Mouse (Mus musculus): ENCODE results near the gene Higd1a. TPM values are rescaled to one million over a fixed set of nuclear protein-coding genes. Genes with fewer than 3 reads are reported as not detected.

Higd1a gene
- polyA plus RNA-seq, 1 experiment from 2014 or later = 243 TPM

DNA sequence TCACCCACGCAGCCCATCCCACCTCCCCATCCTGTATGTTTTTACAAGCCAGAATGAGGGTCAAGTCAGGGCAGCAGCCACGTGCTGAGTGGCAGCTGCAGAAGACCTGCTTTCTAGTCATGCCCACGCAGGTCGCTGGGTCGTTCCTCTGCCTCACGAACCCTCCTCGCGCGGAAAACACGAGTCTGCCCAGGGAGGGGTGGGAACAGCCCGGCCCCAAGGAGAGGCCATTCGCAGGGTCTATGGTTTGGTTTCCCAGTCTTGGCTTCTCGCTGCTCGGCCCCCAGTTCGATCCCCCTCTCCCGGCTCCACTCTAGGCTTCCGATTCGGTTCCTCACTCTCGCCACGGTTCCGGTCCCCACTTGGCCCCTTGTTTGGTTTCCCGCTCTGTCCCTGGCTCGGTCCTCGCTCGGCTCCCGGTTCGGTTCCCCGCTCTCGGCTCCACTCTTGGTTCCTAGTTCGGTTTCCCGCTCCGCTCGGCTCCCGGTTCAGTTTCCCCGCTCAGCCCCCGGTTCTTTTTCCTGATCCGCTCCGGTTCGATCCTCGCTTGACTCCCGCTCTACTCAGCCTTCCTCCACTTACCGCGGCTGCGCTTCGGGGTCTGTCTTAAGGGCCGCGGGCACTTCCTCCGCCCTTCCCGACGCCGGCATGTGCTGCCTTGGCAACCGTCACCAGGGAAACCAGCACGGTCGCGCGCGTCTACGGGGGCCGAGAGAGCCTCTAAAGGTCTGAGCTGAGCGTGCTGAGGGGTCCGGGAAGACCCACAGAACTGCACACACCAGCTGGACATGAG lies 19.1 kb downstream of the Higd1a start, which contains the start of gene Ccdc13:
TSS of gene Ccdc13 (minus strand) at position 633 of the 793 bp plus-strand sequence.
- peak; percentile 58; the same call in 1 of the 2 replicates for ATAC-seq (replicated peaks; ENCODE audit: insufficient number of reproducible peaks, low FRiP score, low TSS enrichment)
- Histone ChIP-seq H3K27me3 (ENCODE audit: control insufficient read depth, insufficient read depth, low read length) (no peaks in the 10 kb centered on the region), H3K27ac (ENCODE audit: low read depth, low read length) (no peak within 1 kb of the TSS), H3K9ac (ENCODE audit: low read depth, low read length) (peak within 1 kb of the TSS; percentile 39), H3K4me3 (ENCODE audit: low read depth, low read length) (peak within 1 kb of the TSS; percentile 44), H3K9me3 (replicated peaks; ENCODE audit: control insufficient read depth, low read length) (0 out of 2 replicates have a peak, but pooled peaks cover 2% of the 10 kb centered on the region), H3K36me3 (ENCODE audit: control insufficient read depth, insufficient read depth, low read length) (no peaks in the 10 kb centered on the region), H3K4me1 (ENCODE audit: control insufficient read depth, insufficient read depth, low read length) (peaks cover 3% of the 10 kb centered on the region; the same call in 1 of the 2 replicates), H3K4me2 (peak within 1 kb of the TSS; percentile 74)
- 6% methylated on average over 61 of the region's 61 CpGs for WGBS (ENCODE audit: insufficient replicate concordance)

GRCm38 (mm10) chr9:121838008-121838407 lies 20.2 kb downstream of the Higd1a start:
- no peak overlapping the region for H3K4me3 ChIP-seq (ENCODE audit: low read depth, low read length)
- H3K4me1 ChIP-seq (ENCODE audit: control insufficient read depth, insufficient read depth, low read length) = peaks cover 3% of the 10 kb centered on the region; the same call in 1 of the 2 replicates
- H3K27ac ChIP-seq (ENCODE audit: low read depth, low read length) = no peak overlapping the region
- no peak overlapping the region for H3K4me2 ChIP-seq
- ATAC-seq (replicated peaks; ENCODE audit: insufficient number of reproducible peaks, low FRiP score, low TSS enrichment) = no peak
- H3K9ac ChIP-seq (ENCODE audit: low read depth, low read length) = no peak overlapping the region
- no peaks in the 10 kb centered on the region for H3K36me3 ChIP-seq (ENCODE audit: control insufficient read depth, insufficient read depth, low read length)
- 81% methylated on average over 6 of the region's 6 CpGs for WGBS (ENCODE audit: insufficient replicate concordance)
- H3K9me3 ChIP-seq (replicated peaks; ENCODE audit: control insufficient read depth, low read length) = 0 out of 2 replicates have a peak, but pooled peaks cover 2% of the 10 kb centered on the region
- no peaks in the 10 kb centered on the region for H3K27me3 ChIP-seq (ENCODE audit: control insufficient read depth, insufficient read depth, low read length)

- no peak overlapping the region for H3K27ac ChIP-seq (ENCODE audit: low read depth, low read length)
- H3K4me3 ChIP-seq (ENCODE audit: low read depth, low read length) = no peak overlapping the region
- H3K4me2 ChIP-seq = no peak overlapping the region
- WGBS (ENCODE audit: insufficient replicate concordance) = 70% methylated on average over 11 of the region's 11 CpGs
- 0 out of 2 replicates have a peak, but pooled peaks cover 2% of the 10 kb centered on the region for H3K9me3 ChIP-seq (replicated peaks; ENCODE audit: control insufficient read depth, low read length)
- peaks cover under 1% of the 10 kb centered on the region; the same call in 1 of the 2 replicates for H3K4me1 ChIP-seq (ENCODE audit: control insufficient read depth, insufficient read depth, low read length)
- H3K27me3 ChIP-seq (ENCODE audit: control insufficient read depth, insufficient read depth, low read length) = no peaks in the 10 kb centered on the region
- no peaks in the 10 kb centered on the region for H3K36me3 ChIP-seq (ENCODE audit: control insufficient read depth, insufficient read depth, low read length)
- no peak for ATAC-seq (replicated peaks; ENCODE audit: insufficient number of reproducible peaks, low FRiP score, low TSS enrichment)
- H3K9ac ChIP-seq (ENCODE audit: low read depth, low read length) = no peak overlapping the region
Observed at GRCm38 (mm10) chr9:121833825-121834224, 24.3 kb downstream of the Higd1a start.

DNA sequence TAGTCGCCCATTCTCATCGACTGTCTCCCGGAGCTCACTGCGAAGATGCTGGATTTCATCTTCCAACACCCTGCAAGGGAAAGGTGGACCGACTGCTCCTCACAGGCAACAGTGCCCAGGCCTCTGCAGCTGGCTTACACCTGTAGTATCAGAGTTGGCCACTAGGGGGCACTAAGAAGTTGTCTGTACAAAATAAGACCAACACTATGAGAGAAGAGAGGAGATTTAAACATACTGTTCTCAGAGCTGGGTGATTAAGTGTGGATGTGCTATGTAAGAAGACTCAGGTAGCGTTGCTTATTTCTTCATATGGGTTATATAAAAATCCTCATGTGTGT lies 27.2 kb downstream of the Higd1a start:
- H3K9ac ChIP-seq (ENCODE audit: low read depth, low read length) = no peak overlapping the region
- no peaks in the 10 kb centered on the region for H3K27me3 ChIP-seq (ENCODE audit: control insufficient read depth, insufficient read depth, low read length)
- no peaks in the 10 kb centered on the region for H3K4me1 ChIP-seq (ENCODE audit: control insufficient read depth, insufficient read depth, low read length)
- 0 out of 2 replicates have a peak, but pooled peaks cover 2% of the 10 kb centered on the region for H3K9me3 ChIP-seq (replicated peaks; ENCODE audit: control insufficient read depth, low read length)
- H3K4me2 ChIP-seq = no peak overlapping the region
- no peak overlapping the region for H3K4me3 ChIP-seq (ENCODE audit: low read depth, low read length)
- 30% methylated on average over 6 of the region's 6 CpGs for WGBS (ENCODE audit: insufficient replicate concordance)
- no peak overlapping the region for H3K27ac ChIP-seq (ENCODE audit: low read depth, low read length)
- no peaks in the 10 kb centered on the region for H3K36me3 ChIP-seq (ENCODE audit: control insufficient read depth, insufficient read depth, low read length)
- ATAC-seq (replicated peaks; ENCODE audit: insufficient number of reproducible peaks, low FRiP score, low TSS enrichment) = no peak

- no peak overlapping the region for H3K27ac ChIP-seq (ENCODE audit: low read depth, low read length)
- H3K9me3 ChIP-seq (replicated peaks; ENCODE audit: control insufficient read depth, low read length) = no peaks in the 10 kb centered on the region
- WGBS (ENCODE audit: insufficient replicate concordance) = 67% methylated on average over 6 of the region's 6 CpGs
- H3K4me3 ChIP-seq (ENCODE audit: low read depth, low read length) = no peak overlapping the region
- no peak overlapping the region for H3K9ac ChIP-seq (ENCODE audit: low read depth, low read length)
- ATAC-seq (replicated peaks; ENCODE audit: insufficient number of reproducible peaks, low FRiP score, low TSS enrichment) = no peak
- H3K36me3 ChIP-seq (ENCODE audit: control insufficient read depth, insufficient read depth, low read length) = no peaks in the 10 kb centered on the region
- H3K27me3 ChIP-seq (ENCODE audit: control insufficient read depth, insufficient read depth, low read length) = no peaks in the 10 kb centered on the region
- no peaks in the 10 kb centered on the region for H3K4me1 ChIP-seq (ENCODE audit: control insufficient read depth, insufficient read depth, low read length)
- H3K4me2 ChIP-seq = no peak overlapping the region
Observed at GRCm38 (mm10) chr9:121830243-121830955, 27.8 kb downstream of the Higd1a start.

GRCm38 (mm10) chr9:121829270-121829992 lies 28.7 kb downstream of the Higd1a start:
- H3K4me3 ChIP-seq (ENCODE audit: low read depth, low read length) = no peak overlapping the region
- H3K36me3 ChIP-seq (ENCODE audit: control insufficient read depth, insufficient read depth, low read length) = no peaks in the 10 kb centered on the region
- H3K27me3 ChIP-seq (ENCODE audit: control insufficient read depth, insufficient read depth, low read length) = no peaks in the 10 kb centered on the region
- H3K9me3 ChIP-seq (replicated peaks; ENCODE audit: control insufficient read depth, low read length) = no peaks in the 10 kb centered on the region
- no peak overlapping the region for H3K27ac ChIP-seq (ENCODE audit: low read depth, low read length)
- H3K9ac ChIP-seq (ENCODE audit: low read depth, low read length) = no peak overlapping the region
- no peaks in the 10 kb centered on the region for H3K4me1 ChIP-seq (ENCODE audit: control insufficient read depth, insufficient read depth, low read length)
- no peak for ATAC-seq (replicated peaks; ENCODE audit: insufficient number of reproducible peaks, low FRiP score, low TSS enrichment)
- no peak overlapping the region for H3K4me2 ChIP-seq
- WGBS (ENCODE audit: insufficient replicate concordance) = 63% methylated on average over 7 of the region's 7 CpGs

DNA sequence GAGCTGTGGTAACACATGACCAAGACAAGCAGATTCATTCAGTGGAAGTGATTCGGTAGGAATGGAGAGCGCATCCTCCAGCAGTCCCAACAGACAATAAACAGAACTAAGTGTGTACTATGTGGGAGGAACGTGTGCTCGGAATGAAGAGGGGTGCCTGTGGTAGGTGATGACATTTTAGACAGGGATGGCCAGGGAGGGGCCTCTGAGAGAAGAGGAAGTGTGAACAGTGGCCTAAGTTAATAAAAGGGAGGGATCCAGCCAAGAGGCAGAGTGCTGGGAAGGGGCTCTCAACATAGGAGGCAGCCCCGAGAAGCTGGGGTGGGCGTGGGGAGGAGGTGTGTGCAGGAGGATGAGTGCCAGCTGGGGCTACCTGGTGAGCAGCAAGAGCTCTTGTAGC lies 29.8 kb downstream of the Higd1a start:
- 55% methylated on average over 6 of the region's 6 CpGs for WGBS (ENCODE audit: insufficient replicate concordance)
- Histone ChIP-seq H3K4me1 (ENCODE audit: control insufficient read depth, insufficient read depth, low read length) (no peaks in the 10 kb centered on the region), H3K9ac (ENCODE audit: low read depth, low read length) (no peak overlapping the region), H3K36me3 (ENCODE audit: control insufficient read depth, insufficient read depth, low read length) (no peaks in the 10 kb centered on the region), H3K27me3 (ENCODE audit: control insufficient read depth, insufficient read depth, low read length) (no peaks in the 10 kb centered on the region), H3K4me3 (ENCODE audit: low read depth, low read length) (no peak overlapping the region), H3K9me3 (replicated peaks; ENCODE audit: control insufficient read depth, low read length) (no peaks in the 10 kb centered on the region), H3K4me2 (no peak overlapping the region), H3K27ac (ENCODE audit: low read depth, low read length) (no peak overlapping the region)
- ATAC-seq (replicated peaks; ENCODE audit: insufficient number of reproducible peaks, low FRiP score, low TSS enrichment) = no peak

- Histone ChIP-seq H3K36me3 (ENCODE audit: control insufficient read depth, insufficient read depth, low read length) (no peaks in the 10 kb centered on the region), H3K27me3 (ENCODE audit: control insufficient read depth, insufficient read depth, low read length) (no peaks in the 10 kb centered on the region), H3K4me1 (ENCODE audit: control insufficient read depth, insufficient read depth, low read length) (no peaks in the 10 kb centered on the region), H3K4me2 (no peak overlapping the region), H3K4me3 (ENCODE audit: low read depth, low read length) (no peak overlapping the region), H3K9me3 (replicated peaks; ENCODE audit: control insufficient read depth, low read length) (no peaks in the 10 kb centered on the region), H3K27ac (ENCODE audit: low read depth, low read length) (no peak overlapping the region), H3K9ac (ENCODE audit: low read depth, low read length) (no peak overlapping the region)
- ATAC-seq (replicated peaks; ENCODE audit: insufficient number of reproducible peaks, low FRiP score, low TSS enrichment) = no peak
- 75% methylated on average over 3 of the region's 3 CpGs for WGBS (ENCODE audit: insufficient replicate concordance)
Observed at GRCm38 (mm10) chr9:121826356-121826755, 31.8 kb downstream of the Higd1a start.

All from heart, embryonic 11.5 days (tissue).